Mouse (Mus musculus) megakaryocyte-erythroid progenitor cell, adult 5-6 weeks (primary cell): ENCODE measurements around the gene Slc35b2. TPM values are rescaled to one million over a fixed set of nuclear protein-coding genes. Genes with fewer than 3 reads are reported as not detected.

Experiments used
- ATAC-seq: replicated peaks from 2 replicates; pipeline ENCODE4 v1.8.0; 2016; ENCODE audit warnings: mild to moderate bottlenecking, inconsistent platforms; ENCODE audit not compliant: severe bottlenecking, poor library complexity, low FRiP score, low TSS enrichment
- total RNA-seq, 2 experiments: library from RNA; stranded (forward) in 1 of 2; stranded (reverse) in 1 of 2; fragments of 200-1000, 215-1000 nt in 1 of 2; fragments of >200 nt in 1 of 2; fragmentation: Nextera tagmentation in 1 of 2; gene quantifications; 2 replicates each; pipeline ENCODE4 v1.2.3; 2014 to 2017

The Slc35b2 gene
- total RNA-seq, 2 experiments from 2014 or later, result 46.9 to 60.3 TPM

DNA sequence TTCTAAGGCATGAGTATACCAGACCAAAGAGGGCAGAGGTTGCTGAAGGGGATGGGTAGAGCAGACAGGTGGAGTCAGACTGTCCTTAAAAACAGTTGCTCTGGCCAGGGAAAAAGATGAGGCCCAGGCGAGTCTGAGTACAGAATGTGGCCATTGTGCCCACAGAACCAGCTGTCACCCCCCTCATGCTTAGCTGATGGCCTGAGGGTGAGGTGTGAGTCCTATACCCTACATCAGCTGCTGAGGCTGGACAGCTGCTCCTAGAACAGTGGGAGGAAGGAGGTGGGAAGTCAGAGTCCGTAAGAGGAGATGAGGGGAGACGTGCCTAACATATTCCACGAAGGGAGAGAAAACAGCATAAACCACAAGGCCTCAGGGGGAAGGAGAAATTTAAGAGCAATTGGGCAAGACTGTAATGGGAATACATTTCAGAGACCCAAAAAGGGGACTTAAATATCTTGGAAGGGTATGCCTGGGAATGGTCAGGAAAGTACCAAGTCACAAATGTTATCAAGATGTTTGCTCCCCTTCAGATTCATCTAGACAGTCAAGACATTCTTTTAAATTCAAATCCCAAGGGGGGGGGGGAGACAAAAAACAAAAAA lies 52.5 kb downstream of the Slc35b2 start:
- no peak for ATAC-seq

DNA sequence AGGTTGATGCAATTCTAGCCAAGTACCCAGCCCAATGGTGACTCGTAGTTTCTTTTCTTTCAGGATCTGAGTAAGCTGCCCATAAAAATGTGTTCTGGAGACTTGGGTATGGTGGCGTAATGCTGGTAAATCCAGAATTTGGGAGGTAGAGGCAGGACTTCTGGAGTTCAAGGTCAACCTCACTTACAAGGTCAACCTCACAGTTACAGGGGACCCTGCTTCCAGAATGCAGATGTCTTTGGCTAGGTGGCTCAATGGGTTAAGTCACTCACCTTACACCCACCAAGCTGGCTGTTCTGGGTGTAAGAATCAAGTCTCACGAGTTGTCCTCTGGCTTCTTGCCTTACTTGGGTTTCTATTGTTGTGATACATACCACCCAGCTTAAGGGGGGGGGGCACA lies 53.0 kb downstream of the Slc35b2 start:
- no peak for ATAC-seq

Other genes with a start within 250 kb of the Slc35b2 start
- 64.4 and 65.7 TPM in 2 replicates for gene Cdc5l, start 130.1 kb upstream of the Slc35b2 start, total RNA-seq (2014; fragmentation: Nextera tagmentation)
- 115 and 138 TPM in 2 replicates for gene Cdc5l, start 130.1 kb upstream of the Slc35b2 start, total RNA-seq (2017)
- not detected in 2 replicates for gene Spats1, start 88.5 kb upstream of the Slc35b2 start, total RNA-seq (2014; fragmentation: Nextera tagmentation)
- not detected in 2 replicates for gene Spats1, start 88.5 kb upstream of the Slc35b2 start, total RNA-seq (2017)
- 17.5 and 20.6 TPM in 2 replicates for gene Aars2, start 57.0 kb upstream of the Slc35b2 start, total RNA-seq (2014; fragmentation: Nextera tagmentation)
- 9.8 and 13.4 TPM in 2 replicates for gene Aars2, start 57.0 kb upstream of the Slc35b2 start, total RNA-seq (2017)
- gene Tcte1, start 40.4 kb upstream of the Slc35b2 start, total RNA-seq (2014; fragmentation: Nextera tagmentation), result not detected in 2 replicates
- not detected in 2 replicates for gene Tcte1, start 40.4 kb upstream of the Slc35b2 start, total RNA-seq (2017)
- not detected in 2 replicates for gene Tmem151b, start 14.2 kb upstream of the Slc35b2 start, total RNA-seq (2014; fragmentation: Nextera tagmentation)
- gene Tmem151b, start 14.2 kb upstream of the Slc35b2 start, total RNA-seq (2017), result not detected in 2 replicates
- 4.2 and 6.0 TPM in 2 replicates for gene Nfkbie, start 8.2 kb upstream of the Slc35b2 start, total RNA-seq (2014; fragmentation: Nextera tagmentation)
- gene Nfkbie, start 8.2 kb upstream of the Slc35b2 start, total RNA-seq (2017), result 3.2 and 3.9 TPM in 2 replicates
- gene Hsp90ab1, start 9.4 kb downstream of the Slc35b2 start, total RNA-seq (2014; fragmentation: Nextera tagmentation), result 1,847 and 1,911 TPM in 2 replicates
- 2,660 and 3,319 TPM in 2 replicates for gene Hsp90ab1, start 9.4 kb downstream of the Slc35b2 start, total RNA-seq (2017)
- gene Slc29a1, start 35.7 kb downstream of the Slc35b2 start, total RNA-seq (2014; fragmentation: Nextera tagmentation), result 166 and 176 TPM in 2 replicates
- 89.2 and 171 TPM in 2 replicates for gene Slc29a1, start 35.7 kb downstream of the Slc35b2 start, total RNA-seq (2017)
- gene Mymx, start 38.2 kb downstream of the Slc35b2 start, total RNA-seq (2014; fragmentation: Nextera tagmentation), result not detected in 2 replicates
- gene Mymx, start 38.2 kb downstream of the Slc35b2 start, total RNA-seq (2017), result not detected in 2 replicates
- gene Capn11, start 95.5 kb downstream of the Slc35b2 start, total RNA-seq (2014; fragmentation: Nextera tagmentation), result 0.98 TPM in 1 of 2 replicates, not detected in the other
- gene Capn11, start 95.5 kb downstream of the Slc35b2 start, total RNA-seq (2017), result 0.15 TPM in 1 of 2 replicates, not detected in the other
- gene Mrpl14, start 122.4 kb downstream of the Slc35b2 start, total RNA-seq (2014; fragmentation: Nextera tagmentation), result 79.0 and 88.9 TPM in 2 replicates
- 9.7 and 14.4 TPM in 2 replicates for gene Mrpl14, start 122.4 kb downstream of the Slc35b2 start, total RNA-seq (2017)
- 19.3 and 21.1 TPM in 2 replicates for gene Tmem63b, start 123.0 kb downstream of the Slc35b2 start, total RNA-seq (2014; fragmentation: Nextera tagmentation)
- 10.2 and 14.3 TPM in 2 replicates for gene Tmem63b, start 123.0 kb downstream of the Slc35b2 start, total RNA-seq (2017)
- not detected in 2 replicates for gene 1600014C23Rik, start 170.0 kb downstream of the Slc35b2 start, total RNA-seq (2014; fragmentation: Nextera tagmentation)
- not detected in 2 replicates for gene 1600014C23Rik, start 170.0 kb downstream of the Slc35b2 start, total RNA-seq (2017)